Mouse (Mus musculus): ENCODE measurements around the gene Appl2.

- TF ChIP-seq CTCF (IDR thresholded peaks at IDR 0.05; ENCODE audit: control insufficient read depth, insufficient read depth, insufficient replicate concordance, low read depth, low read length) (no peak), POLR2A (IDR thresholded peaks at IDR 0.05; ENCODE audit: control insufficient read depth, low read depth, low read length) (no peak)
Observed at GRCm38 (mm10) chr10:83603956-83604564, 44.5 kb downstream of the Appl2 start.

Data from testis, adult 2 months (tissue).